9 mouse cellular contexts compared by ENCODE assay signal in genomic region chr15:83166642-83167041, GRCm38 (mm10). TPM values are rescaled to one million over a fixed set of nuclear protein-coding genes. Genes with fewer than 3 reads are reported as not detected.
A peak's percentile ranks its signal among the peaks of the same experiment; 100 is the strongest.
DNase-seq lines count a peak whose midpoint lies in the region; ATAC-seq and TF ChIP-seq lines count a peak whose summit lies in the region.
"Had no signal": no experiment of that assay in that cellular context is flagged by ENCODE, and none has a peak within 500 bp of the region (broad histone marks: within the 10 kb centered on the region; RNA-seq: fewer than 3 reads in every experiment).

No protein-coding gene starts in this region.

- WGBS in intestine, embryonic 15.5 days, result 81% methylated on average over 3 of the region's 3 CpGs
- 70% methylated on average over 3 of the region's 3 CpGs for WGBS in intestine, postnatal 0 days
- WGBS in embryonic facial prominence, embryonic 14.5 days, result 71% methylated on average over 3 of the region's 3 CpGs
- WGBS in stomach, embryonic 16.5 days, result 72% methylated on average over 3 of the region's 3 CpGs

- no peak overlapping the region for H3K4me3 ChIP-seq in intestine, embryonic 15.5 days (replicated peaks)
- H3K4me3 ChIP-seq in intestine, postnatal 0 days (ENCODE audit: low read depth, low read length), result no peak overlapping the region
- H3K4me3 ChIP-seq in embryonic facial prominence, embryonic 14.5 days (ENCODE audit: low read depth, low read length), result no peak overlapping the region
- no peak overlapping the region for H3K4me3 ChIP-seq in stomach, embryonic 16.5 days (replicated peaks; ENCODE audit: low read length)
- H3K4me3 ChIP-seq: hindbrain, embryonic 15.5 days had no signal

- H3K27me3 ChIP-seq in intestine, embryonic 15.5 days (replicated peaks), result no peaks in the 10 kb centered on the region
- no peaks in the 10 kb centered on the region for H3K27me3 ChIP-seq in intestine, postnatal 0 days (replicated peaks; ENCODE audit: control insufficient read depth, insufficient read depth, low read length)
- H3K27me3 ChIP-seq in embryonic facial prominence, embryonic 14.5 days (replicated peaks; ENCODE audit: control insufficient read depth, insufficient read depth, low read length), result no peaks in the 10 kb centered on the region
- no peaks in the 10 kb centered on the region for H3K27me3 ChIP-seq in stomach, embryonic 16.5 days (ENCODE audit: control insufficient read depth, insufficient read depth, low read length)
- H3K27me3 ChIP-seq: hindbrain, embryonic 15.5 days had no signal

- H3K4me1 ChIP-seq in intestine, embryonic 15.5 days (replicated peaks), result peaks cover 49% of the 10 kb centered on the region
- peaks cover 22% of the 10 kb centered on the region; the same call in 1 of the 2 replicates for H3K4me1 ChIP-seq in intestine, postnatal 0 days (replicated peaks; ENCODE audit: control insufficient read depth, insufficient read depth, low read length)
- H3K4me1 ChIP-seq in embryonic facial prominence, embryonic 14.5 days (ENCODE audit: control insufficient read depth, insufficient read depth, low read length), result peaks cover 17% of the 10 kb centered on the region
- peaks cover 62% of the 10 kb centered on the region for H3K4me1 ChIP-seq in stomach, embryonic 16.5 days (ENCODE audit: control insufficient read depth, insufficient read depth, low read length)

- no peak overlapping the region for H3K4me2 ChIP-seq in intestine, embryonic 15.5 days (replicated peaks)
- H3K4me2 ChIP-seq in intestine, postnatal 0 days (replicated peaks; ENCODE audit: low read depth), result no peak overlapping the region
- no peak overlapping the region for H3K4me2 ChIP-seq in embryonic facial prominence, embryonic 14.5 days (ENCODE audit: low read depth, low read length)
- peak overlapping the region; percentile 44; the same call in 1 of the 2 replicates for H3K4me2 ChIP-seq in stomach, embryonic 16.5 days (ENCODE audit: low read depth, low read length)
- H3K4me2 ChIP-seq: hindbrain, embryonic 15.5 days had no signal

- no peak for ATAC-seq in intestine, embryonic 15.5 days
- no peak for ATAC-seq in intestine, postnatal 0 days
- ATAC-seq in embryonic facial prominence, embryonic 14.5 days (ENCODE audit: low read depth), result no peak
- no peak for ATAC-seq in stomach, embryonic 16.5 days (ENCODE audit: insufficient read depth, low FRiP score)
- ATAC-seq in megakaryocyte progenitor cell, adult 5-6 weeks (replicated peaks; ENCODE audit: poor library complexity), result no peak

- H3K27ac ChIP-seq in intestine, embryonic 15.5 days, result 0 out of 2 replicates have a peak overlapping the region, but pooled peaks have one; percentile 54
- H3K27ac ChIP-seq in intestine, postnatal 0 days (ENCODE audit: low read depth, low read length), result no peak overlapping the region
- peak overlapping the region; percentile 77; the same call in 1 of the 2 replicates for H3K27ac ChIP-seq in embryonic facial prominence, embryonic 14.5 days (replicated peaks; ENCODE audit: low read depth, low read length)
- H3K27ac ChIP-seq in stomach, embryonic 16.5 days (ENCODE audit: low read length), result peak overlapping the region; percentile 91
- H3K27ac ChIP-seq: hindbrain, embryonic 15.5 days had no signal

- peaks cover 4% of the 10 kb centered on the region; the same call in 1 of the 2 replicates for H3K36me3 ChIP-seq in intestine, embryonic 15.5 days
- H3K36me3 ChIP-seq in intestine, postnatal 0 days (ENCODE audit: control insufficient read depth, insufficient read depth), result peaks cover 11% of the 10 kb centered on the region
- H3K36me3 ChIP-seq in embryonic facial prominence, embryonic 14.5 days (ENCODE audit: control insufficient read depth, insufficient read depth, low read length), result 0 out of 2 replicates have a peak, but pooled peaks cover 13% of the 10 kb centered on the region
- peaks cover 3% of the 10 kb centered on the region; the same call in 1 of the 2 replicates for H3K36me3 ChIP-seq in stomach, embryonic 16.5 days (ENCODE audit: control insufficient read depth, insufficient read depth, low read length)
- H3K36me3 ChIP-seq: hindbrain, embryonic 15.5 days had no signal

- no peak for TF ChIP-seq CTCF in intestine, postnatal 0 days (IDR thresholded peaks at IDR 0.05; ENCODE audit: low read depth)

- H3K9ac ChIP-seq in intestine, embryonic 15.5 days, result no peak overlapping the region
- H3K9ac ChIP-seq in intestine, postnatal 0 days (ENCODE audit: low read depth, low read length), result no peak overlapping the region
- no peak overlapping the region for H3K9ac ChIP-seq in embryonic facial prominence, embryonic 14.5 days (ENCODE audit: low read depth, low read length)
- H3K9ac ChIP-seq in stomach, embryonic 16.5 days (ENCODE audit: low read length), result peak overlapping the region; percentile 51
- H3K9ac ChIP-seq: hindbrain, embryonic 15.5 days had no signal

- DNase-seq in NIH3T3 (ENCODE audit: low read depth), result peak; percentile 99
- peak; percentile 32 for DNase-seq in embryonic facial prominence, embryonic 14.5 days (ENCODE audit: low spot score)
- peak; percentile 22 to 31 for DNase-seq in kidney, postnatal 36 days
- no peak for DNase-seq in thymus, postnatal 36 days

- no peaks in the 10 kb centered on the region for H3K9me3 ChIP-seq in intestine, embryonic 15.5 days
- H3K9me3 ChIP-seq in intestine, postnatal 0 days (ENCODE audit: control insufficient read depth), result no peaks in the 10 kb centered on the region
- no peaks in the 10 kb centered on the region for H3K9me3 ChIP-seq in embryonic facial prominence, embryonic 14.5 days (ENCODE audit: control insufficient read depth, low read length)
- H3K9me3 ChIP-seq in stomach, embryonic 16.5 days (replicated peaks; ENCODE audit: control insufficient read depth, low read length), result no peaks in the 10 kb centered on the region
- H3K9me3 ChIP-seq: hindbrain, embryonic 15.5 days had no signal

RNA-seq across cellular contexts. Expression of gene Cyb5r3, which starts 5.8 kb away (rescaled TPM):
- polyA plus RNA-seq in intestine, embryonic 15.5 days (2015; fragmentation: Nextera tagmentation; extraction: Ambion mirVana), result 176 and 218 TPM in 2 replicates
- 117 and 126 TPM in 2 replicates for polyA plus RNA-seq in intestine, postnatal 0 days (2015; fragmentation: Nextera tagmentation; extraction: Ambion mirVana)
- 125 and 126 TPM in 2 replicates for polyA plus RNA-seq in embryonic facial prominence, embryonic 14.5 days (2014; fragmentation: Nextera tagmentation; extraction: Ambion mirVana)
- 211 and 262 TPM in 2 replicates for polyA plus RNA-seq in stomach, embryonic 16.5 days (2015; fragmentation: Nextera tagmentation; extraction: Ambion mirVana)
- 46.8 and 57.3 TPM in 2 replicates for total RNA-seq in megakaryocyte progenitor cell, adult 5-6 weeks (2015)
- 26.2 and 32.7 TPM in 2 replicates for total RNA-seq in megakaryocyte progenitor cell, adult 5-6 weeks (2017)

RNA-seq across cellular contexts. Expression of gene Poldip3, which starts 17.5 kb away (rescaled TPM):
- 108 and 109 TPM in 2 replicates for polyA plus RNA-seq in intestine, embryonic 15.5 days (2015; fragmentation: Nextera tagmentation; extraction: Ambion mirVana)
- 49.8 and 51.6 TPM in 2 replicates for polyA plus RNA-seq in intestine, postnatal 0 days (2015; fragmentation: Nextera tagmentation; extraction: Ambion mirVana)
- 126 and 151 TPM in 2 replicates for polyA plus RNA-seq in embryonic facial prominence, embryonic 14.5 days (2014; fragmentation: Nextera tagmentation; extraction: Ambion mirVana)
- polyA plus RNA-seq in stomach, embryonic 16.5 days (2015; fragmentation: Nextera tagmentation; extraction: Ambion mirVana), result 121 and 128 TPM in 2 replicates
- total RNA-seq in megakaryocyte progenitor cell, adult 5-6 weeks (2015), result 39.8 and 42.4 TPM in 2 replicates
- 83.3 and 100 TPM in 2 replicates for total RNA-seq in megakaryocyte progenitor cell, adult 5-6 weeks (2017)

RNA-seq across cellular contexts. Expression of gene Rrp7a, which starts 44.0 kb away (rescaled TPM):
- polyA plus RNA-seq in intestine, embryonic 15.5 days (2015; fragmentation: Nextera tagmentation; extraction: Ambion mirVana), result 64.0 and 66.7 TPM in 2 replicates
- 32.1 and 32.7 TPM in 2 replicates for polyA plus RNA-seq in intestine, postnatal 0 days (2015; fragmentation: Nextera tagmentation; extraction: Ambion mirVana)
- 61.6 and 63.0 TPM in 2 replicates for polyA plus RNA-seq in embryonic facial prominence, embryonic 14.5 days (2014; fragmentation: Nextera tagmentation; extraction: Ambion mirVana)
- 65.5 and 66.0 TPM in 2 replicates for polyA plus RNA-seq in stomach, embryonic 16.5 days (2015; fragmentation: Nextera tagmentation; extraction: Ambion mirVana)
- 47.7 and 50.9 TPM in 2 replicates for total RNA-seq in megakaryocyte progenitor cell, adult 5-6 weeks (2015)
- 56.3 and 69.6 TPM in 2 replicates for total RNA-seq in megakaryocyte progenitor cell, adult 5-6 weeks (2017)

Comparison
In these comparisons a context has a peak if more than half of its experiments do, and no peak if none do; other contexts are left out.
1. DNase-seq: peak in NIH3T3 (single experiment), embryonic facial prominence, embryonic 14.5 days (single experiment) and kidney, postnatal 36 days (2 of 2); none in thymus, postnatal 36 days (0 of 2).